Mouse (Mus musculus): ENCODE results near the gene Orai3. TPM values are rescaled to one million over a fixed set of nuclear protein-coding genes. Genes with fewer than 3 reads are reported as not detected.

Orai3 gene
- polyA plus RNA-seq, 1 experiment from 2014 or later = 17.7 TPM

- no peak for ATAC-seq (ENCODE audit: insufficient number of reproducible peaks, insufficient read depth, low FRiP score, low read depth)
- Histone ChIP-seq H3K4me1 (ENCODE audit: control insufficient read depth in 2 of 2, insufficient read depth in 2 of 2, low read length in 2 of 2) (peaks cover under 1 to 4% of the 10 kb centered on the region in 2 experiments; a peak in 1 of 4 replicates), H3K36me3 (ENCODE audit: control insufficient read depth, insufficient read depth, low read length) (no peaks in the 10 kb centered on the region), H3K4me3 (ENCODE audit: control insufficient read depth in 1 of 2, insufficient read depth in 1 of 2, low read depth in 1 of 2, low read length in 2 of 2) (no peak overlapping the region), H3K27ac (replicated peaks in 1 of 2; ENCODE audit: control insufficient read depth in 1 of 2, insufficient read depth in 1 of 2, low read depth in 2 of 2, low read length in 2 of 2) (peak overlapping the region in 1 of 2 experiments; percentile 47; a peak in 1 of 4 replicates), H3K27me3 (ENCODE audit: control insufficient read depth, insufficient read depth, low read length) (peaks cover 5% of the 10 kb centered on the region; the same call in 1 of the 2 replicates), H3K9me3 (ENCODE audit: control insufficient read depth, low read length) (no peaks in the 10 kb centered on the region), H3K9ac (ENCODE audit: low read length) (no peak overlapping the region), H3K4me2 (ENCODE audit: low read length) (no peak overlapping the region)
- 60% methylated on average over 13 of the region's 13 CpGs for WGBS
Measured at GRCm38 (mm10) chr7:127820836-127821509, 51.4 kb downstream of the Orai3 start.

DNA sequence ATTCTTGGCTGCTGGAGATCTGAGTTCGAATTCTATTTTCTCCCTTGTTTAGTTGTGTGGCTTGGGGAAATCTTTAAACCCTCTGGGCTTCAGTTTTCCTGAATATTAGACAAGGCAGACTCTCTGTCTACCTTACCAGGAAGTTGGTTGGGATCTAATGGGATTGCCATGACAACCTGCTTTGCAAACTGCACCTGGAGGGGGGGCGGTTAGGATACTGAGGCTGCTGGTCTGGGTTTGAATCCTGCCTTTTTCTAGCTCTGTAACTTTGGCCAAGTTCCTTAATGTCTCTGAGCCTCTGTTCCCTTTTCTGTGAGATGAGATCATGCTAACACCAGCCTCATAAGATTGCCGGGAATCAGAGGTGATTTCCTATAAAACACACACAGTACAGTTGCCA is 52.9 kb downstream of the Orai3 start:
- Histone ChIP-seq H3K4me3 (ENCODE audit: control insufficient read depth in 1 of 2, insufficient read depth in 1 of 2, low read depth in 1 of 2, low read length in 2 of 2) (no peak overlapping the region), H3K9ac (ENCODE audit: low read length) (no peak overlapping the region), H3K27me3 (ENCODE audit: control insufficient read depth, insufficient read depth, low read length) (peaks cover 5% of the 10 kb centered on the region; the same call in 1 of the 2 replicates), H3K9me3 (ENCODE audit: control insufficient read depth, low read length) (no peaks in the 10 kb centered on the region), H3K4me2 (ENCODE audit: low read length) (no peak overlapping the region), H3K27ac (replicated peaks in 1 of 2; ENCODE audit: control insufficient read depth in 1 of 2, insufficient read depth in 1 of 2, low read depth in 2 of 2, low read length in 2 of 2) (no peak overlapping the region), H3K36me3 (ENCODE audit: control insufficient read depth, insufficient read depth, low read length) (no peaks in the 10 kb centered on the region), H3K4me1 (ENCODE audit: control insufficient read depth in 2 of 2, insufficient read depth in 2 of 2, low read length in 2 of 2) (0 out of 4 replicates have a peak, but pooled peaks cover 0 to 4% of the 10 kb centered on the region in 2 experiments)
- ATAC-seq (ENCODE audit: insufficient number of reproducible peaks, insufficient read depth, low FRiP score, low read depth) = no peak
- WGBS = 80% methylated on average over 3 of the region's 3 CpGs

DNA sequence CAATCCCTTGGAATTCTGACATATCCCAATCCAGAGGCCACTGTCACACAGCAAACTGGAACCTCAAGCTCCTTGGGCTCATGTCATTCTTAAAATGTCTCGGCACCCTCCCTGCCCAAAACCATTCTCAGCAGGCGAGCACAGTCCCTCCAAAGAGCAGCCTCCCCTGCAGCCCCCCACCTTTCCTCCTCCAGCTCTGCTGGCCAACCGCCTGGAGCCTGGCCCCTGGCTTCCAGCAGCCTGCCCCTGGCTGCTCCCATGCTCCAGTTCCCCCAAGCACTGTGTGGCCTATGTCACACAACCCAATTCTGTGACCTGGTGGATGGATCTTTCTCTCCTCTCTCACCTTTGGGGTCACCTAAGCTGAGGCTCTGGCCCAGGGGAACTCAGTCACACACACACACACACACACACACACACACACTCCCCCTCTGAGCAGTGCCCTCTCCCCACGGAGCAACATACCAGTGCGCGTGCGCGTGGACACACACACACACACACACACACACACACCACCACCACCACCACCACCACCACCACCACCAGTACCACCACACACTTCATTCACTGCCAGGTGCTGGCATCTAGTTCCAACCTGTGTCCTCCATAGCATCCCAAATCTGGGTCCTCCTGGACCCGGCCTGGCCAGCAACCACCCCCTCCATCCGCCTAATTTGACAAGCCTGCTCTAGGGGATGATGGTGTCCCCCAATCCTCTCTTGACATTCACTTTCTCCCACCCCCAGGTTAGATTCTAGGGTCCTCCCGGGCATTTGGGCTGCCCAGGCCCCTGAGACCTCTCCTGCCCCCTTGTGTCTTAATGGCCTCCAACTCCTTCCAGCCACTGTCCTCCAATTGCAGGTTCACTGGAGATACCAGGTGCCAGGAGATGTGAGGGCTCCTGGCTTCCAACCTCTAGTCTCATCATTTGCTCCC is 53.9 kb downstream of the Orai3 start:
- 0 out of 4 replicates have a peak, but pooled peaks cover 0 to 4% of the 10 kb centered on the region in 2 experiments for H3K4me1 ChIP-seq (ENCODE audit: control insufficient read depth in 2 of 2, insufficient read depth in 2 of 2, low read length in 2 of 2)
- no peak overlapping the region for H3K27ac ChIP-seq (replicated peaks in 1 of 2; ENCODE audit: control insufficient read depth in 1 of 2, insufficient read depth in 1 of 2, low read depth in 2 of 2, low read length in 2 of 2)
- H3K27me3 ChIP-seq (ENCODE audit: control insufficient read depth, insufficient read depth, low read length) = peaks cover 5% of the 10 kb centered on the region; the same call in 1 of the 2 replicates
- H3K9me3 ChIP-seq (ENCODE audit: control insufficient read depth, low read length) = no peaks in the 10 kb centered on the region
- ATAC-seq (ENCODE audit: insufficient number of reproducible peaks, insufficient read depth, low FRiP score, low read depth) = no peak
- H3K4me3 ChIP-seq (ENCODE audit: control insufficient read depth in 1 of 2, insufficient read depth in 1 of 2, low read depth in 1 of 2, low read length in 2 of 2) = peak overlapping the region; percentile 54 to 59
- H3K9ac ChIP-seq (ENCODE audit: low read length) = peak overlapping the region; percentile 66
- WGBS = 71% methylated on average over 11 of the region's 11 CpGs
- H3K4me2 ChIP-seq (ENCODE audit: low read length) = peak overlapping the region; percentile 73
- H3K36me3 ChIP-seq (ENCODE audit: control insufficient read depth, insufficient read depth, low read length) = no peaks in the 10 kb centered on the region

GRCm38 (mm10) chr7:127824176-127824871 is 54.7 kb downstream of the Orai3 start, which contains the start of the genes Stx4a and Stx1b:
TSS of gene Stx4a (plus strand) at chr7:127824294.
TSS of gene Stx1b (minus strand) at chr7:127824549.
- Histone ChIP-seq H3K9me3 (ENCODE audit: control insufficient read depth, low read length) (no peaks in the 10 kb centered on the region), H3K27ac (replicated peaks in 1 of 2; ENCODE audit: control insufficient read depth in 1 of 2, insufficient read depth in 1 of 2, low read depth in 2 of 2, low read length in 2 of 2) (no peak within 1 kb of the TSS), H3K27me3 (ENCODE audit: control insufficient read depth, insufficient read depth, low read length) (peaks cover 5% of the 10 kb centered on the region; the same call in 1 of the 2 replicates), H3K9ac (ENCODE audit: low read length) (peak within 1 kb of the TSS; percentile 66), H3K4me3 (ENCODE audit: control insufficient read depth in 1 of 2, insufficient read depth in 1 of 2, low read depth in 1 of 2, low read length in 2 of 2) (peak within 1 kb of the TSS; percentile 54 to 59), H3K4me2 (ENCODE audit: low read length) (peak within 1 kb of the TSS; percentile 73), H3K4me1 (ENCODE audit: control insufficient read depth in 2 of 2, insufficient read depth in 2 of 2, low read length in 2 of 2) (0 out of 4 replicates have a peak, but pooled peaks cover 0 to 4% of the 10 kb centered on the region in 2 experiments), H3K36me3 (ENCODE audit: control insufficient read depth, insufficient read depth, low read length) (no peaks in the 10 kb centered on the region)
- WGBS = 5% methylated on average over 33 of the region's 38 CpGs
- ATAC-seq (ENCODE audit: insufficient number of reproducible peaks, insufficient read depth, low FRiP score, low read depth) = no peak; the same call in 1 of the 2 replicates

Other genes with a start within 250 kb of the Orai3 start
- 1.9 and 2.1 TPM in 2 replicates for gene Tmem265, start 208.4 kb upstream of the Orai3 start, polyA plus RNA-seq (2014; fragmentation: Nextera tagmentation; extraction: Ambion mirVana)
- 34.3 and 38.7 TPM in 2 replicates for gene Phkg2, start 196.5 kb upstream of the Orai3 start, polyA plus RNA-seq (2014; fragmentation: Nextera tagmentation; extraction: Ambion mirVana)
- 10.1 and 12.7 TPM in 2 replicates for gene Ccdc189, start 181.2 kb upstream of the Orai3 start, polyA plus RNA-seq (2014; fragmentation: Nextera tagmentation; extraction: Ambion mirVana)
- gene Rnf40, start 181.0 kb upstream of the Orai3 start, polyA plus RNA-seq (2014; fragmentation: Nextera tagmentation; extraction: Ambion mirVana) = 24.1 and 25.8 TPM in 2 replicates
- 10.7 and 12.3 TPM in 2 replicates for gene Zfp629, start 154.0 kb upstream of the Orai3 start, polyA plus RNA-seq (2014; fragmentation: Nextera tagmentation; extraction: Ambion mirVana)
- 30.6 and 41.1 TPM in 2 replicates for gene Bcl7c, start 60.9 kb upstream of the Orai3 start, polyA plus RNA-seq (2014; fragmentation: Nextera tagmentation; extraction: Ambion mirVana)
- gene Ctf1, start 57.1 kb upstream of the Orai3 start, polyA plus RNA-seq (2014; fragmentation: Nextera tagmentation; extraction: Ambion mirVana) = 4.7 and 5.6 TPM in 2 replicates
- not detected in 2 replicates for gene Ctf2, start 37.6 kb upstream of the Orai3 start, polyA plus RNA-seq (2014; fragmentation: Nextera tagmentation; extraction: Ambion mirVana)
- 0.93 and 1.5 TPM in 2 replicates for gene Fbxl19, start 25.3 kb upstream of the Orai3 start, polyA plus RNA-seq (2014; fragmentation: Nextera tagmentation; extraction: Ambion mirVana)
- gene Setd1a, start 6.9 kb downstream of the Orai3 start, polyA plus RNA-seq (2014; fragmentation: Nextera tagmentation; extraction: Ambion mirVana) = 15.0 and 16.5 TPM in 2 replicates
- not detected in 2 replicates for gene Gm49388, start 15.8 kb downstream of the Orai3 start, polyA plus RNA-seq (2014; fragmentation: Nextera tagmentation; extraction: Ambion mirVana)
- 20.4 and 22.2 TPM in 2 replicates for gene Hsd3b7, start 30.8 kb downstream of the Orai3 start, polyA plus RNA-seq (2014; fragmentation: Nextera tagmentation; extraction: Ambion mirVana)
- gene Stx4a, start 54.5 kb downstream of the Orai3 start, polyA plus RNA-seq (2014; fragmentation: Nextera tagmentation; extraction: Ambion mirVana) = 25.8 and 28.8 TPM in 2 replicates
- gene Stx1b, start 54.7 kb downstream of the Orai3 start, polyA plus RNA-seq (2014; fragmentation: Nextera tagmentation; extraction: Ambion mirVana) = 1.0 and 1.2 TPM in 2 replicates
- gene Zfp646, start 106.4 kb downstream of the Orai3 start, polyA plus RNA-seq (2014; fragmentation: Nextera tagmentation; extraction: Ambion mirVana) = 8.8 and 8.9 TPM in 2 replicates
- 6.8 and 7.4 TPM in 2 replicates for gene Zfp668, start 107.0 kb downstream of the Orai3 start, polyA plus RNA-seq (2014; fragmentation: Nextera tagmentation; extraction: Ambion mirVana)
- 0.66 and 1.3 TPM in 2 replicates for gene Prss53, start 121.2 kb downstream of the Orai3 start, polyA plus RNA-seq (2014; fragmentation: Nextera tagmentation; extraction: Ambion mirVana)
- not detected in 2 replicates for gene Gm21974, start 125.6 kb downstream of the Orai3 start, polyA plus RNA-seq (2014; fragmentation: Nextera tagmentation; extraction: Ambion mirVana)
- 121 and 142 TPM in 2 replicates for gene Vkorc1, start 125.8 kb downstream of the Orai3 start, polyA plus RNA-seq (2014; fragmentation: Nextera tagmentation; extraction: Ambion mirVana)
- 167 and 178 TPM in 2 replicates for gene Bckdk, start 134.3 kb downstream of the Orai3 start, polyA plus RNA-seq (2014; fragmentation: Nextera tagmentation; extraction: Ambion mirVana)
- gene Kat8, start 142.7 kb downstream of the Orai3 start, polyA plus RNA-seq (2014; fragmentation: Nextera tagmentation; extraction: Ambion mirVana) = 28.3 and 28.7 TPM in 2 replicates
- gene Prss8, start 160.3 kb downstream of the Orai3 start, polyA plus RNA-seq (2014; fragmentation: Nextera tagmentation; extraction: Ambion mirVana) = 0.23 and 0.62 TPM in 2 replicates
- gene Prss36, start 176.9 kb downstream of the Orai3 start, polyA plus RNA-seq (2014; fragmentation: Nextera tagmentation; extraction: Ambion mirVana) = 9.2 and 10.1 TPM in 2 replicates
- 40.6 and 41.0 TPM in 2 replicates for gene Fus, start 197.6 kb downstream of the Orai3 start, polyA plus RNA-seq (2014; fragmentation: Nextera tagmentation; extraction: Ambion mirVana)
- gene Pycard, start 224.1 kb downstream of the Orai3 start, polyA plus RNA-seq (2014; fragmentation: Nextera tagmentation; extraction: Ambion mirVana) = 58.6 and 59.9 TPM in 2 replicates
- 0.38 and 0.54 TPM in 2 replicates for gene Trim72, start 234.1 kb downstream of the Orai3 start, polyA plus RNA-seq (2014; fragmentation: Nextera tagmentation; extraction: Ambion mirVana)